Mouse (Mus musculus): ENCODE data around the gene Trap1.
"Not testable (repeated sequence)": the region's sequence is repeated elsewhere in the genome, so short reads cannot be mapped to it uniquely, and the experiment has no call there.

Gene Trap1

DNA sequence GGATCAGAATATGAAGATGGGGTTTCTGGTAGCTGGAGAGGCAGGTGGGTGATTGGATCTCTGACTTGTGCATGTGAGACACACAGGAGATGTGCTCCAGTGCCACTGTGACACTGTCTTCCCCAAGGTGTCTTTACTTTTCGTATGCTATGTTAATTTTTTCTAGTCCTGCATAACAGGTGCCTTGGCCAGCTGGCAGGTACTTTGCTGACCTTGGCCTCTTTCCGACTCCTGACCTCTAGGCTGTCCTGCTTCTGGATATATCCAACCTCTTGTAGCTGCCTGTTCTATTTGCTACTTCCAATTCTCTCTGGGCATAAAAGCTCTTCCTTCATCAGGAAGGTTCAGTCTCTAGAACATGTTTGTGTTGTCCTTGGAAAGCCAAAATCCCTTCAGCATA, 42.1 kb downstream of the Trap1 start:
- no peak for DNase-seq (ENCODE audit: low spot score)

DNA sequence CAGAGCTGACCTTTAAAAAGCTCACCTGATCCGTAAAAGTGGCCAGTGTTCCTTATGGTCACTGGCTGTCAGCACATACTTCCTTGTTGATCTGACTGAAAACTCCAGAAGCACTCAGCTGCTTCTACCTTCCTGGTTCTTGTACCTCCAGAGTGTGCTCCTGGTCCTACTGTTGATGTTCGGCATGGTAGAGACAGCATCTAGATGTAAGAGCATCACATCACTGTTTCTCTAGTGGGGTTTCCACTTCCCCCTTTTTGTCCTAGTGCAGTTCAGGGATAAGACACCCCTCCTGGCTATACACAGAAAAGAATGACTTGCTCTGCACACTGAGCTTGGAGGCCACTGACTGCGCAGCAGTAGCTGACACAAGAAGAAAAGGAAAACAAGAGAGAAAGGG, 43.2 kb downstream of the Trap1 start:
- DNase-seq (ENCODE audit: low spot score): no peak

DNA sequence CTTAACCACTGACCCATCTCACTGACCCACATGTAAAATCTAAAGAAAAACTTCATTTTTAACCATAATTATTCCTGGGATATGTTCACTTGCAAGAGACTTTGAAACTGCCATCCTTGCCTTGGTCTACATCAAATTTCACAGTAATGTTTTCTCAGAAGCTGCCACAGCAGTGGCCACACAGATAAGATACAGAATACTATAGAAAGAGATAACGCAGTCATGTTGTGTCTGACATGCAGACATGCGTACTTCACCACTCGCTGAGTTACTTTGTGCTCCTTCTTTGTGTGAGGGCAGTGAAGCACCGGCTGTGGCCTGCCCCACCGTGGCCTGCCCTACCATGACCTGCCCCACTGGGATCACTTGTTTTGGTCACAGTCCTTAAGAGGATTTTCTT, 43.7 kb downstream of the Trap1 start:
- no peak for DNase-seq (ENCODE audit: low spot score)

DNA sequence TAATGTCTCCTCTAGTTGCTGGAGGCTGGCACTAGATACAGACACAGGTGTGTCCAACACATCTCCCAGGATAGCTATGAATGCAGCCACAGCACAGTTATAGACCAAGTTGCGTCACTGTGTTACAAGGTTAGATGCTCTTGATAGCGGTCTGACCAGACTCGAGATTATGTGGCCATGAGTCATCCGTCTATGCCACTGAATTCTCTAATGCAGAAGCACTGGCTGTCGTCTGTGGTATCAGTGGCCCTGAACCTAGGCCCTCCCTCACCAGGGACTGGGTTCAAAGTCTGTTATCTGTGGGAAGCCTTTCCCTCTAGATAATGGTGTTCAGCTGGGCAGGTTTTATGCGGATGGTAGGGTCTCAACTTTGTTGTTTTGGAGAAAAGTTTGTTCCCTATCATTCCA, 45.3 kb downstream of the Trap1 start:
- no peak for DNase-seq (ENCODE audit: low spot score)

DNA sequence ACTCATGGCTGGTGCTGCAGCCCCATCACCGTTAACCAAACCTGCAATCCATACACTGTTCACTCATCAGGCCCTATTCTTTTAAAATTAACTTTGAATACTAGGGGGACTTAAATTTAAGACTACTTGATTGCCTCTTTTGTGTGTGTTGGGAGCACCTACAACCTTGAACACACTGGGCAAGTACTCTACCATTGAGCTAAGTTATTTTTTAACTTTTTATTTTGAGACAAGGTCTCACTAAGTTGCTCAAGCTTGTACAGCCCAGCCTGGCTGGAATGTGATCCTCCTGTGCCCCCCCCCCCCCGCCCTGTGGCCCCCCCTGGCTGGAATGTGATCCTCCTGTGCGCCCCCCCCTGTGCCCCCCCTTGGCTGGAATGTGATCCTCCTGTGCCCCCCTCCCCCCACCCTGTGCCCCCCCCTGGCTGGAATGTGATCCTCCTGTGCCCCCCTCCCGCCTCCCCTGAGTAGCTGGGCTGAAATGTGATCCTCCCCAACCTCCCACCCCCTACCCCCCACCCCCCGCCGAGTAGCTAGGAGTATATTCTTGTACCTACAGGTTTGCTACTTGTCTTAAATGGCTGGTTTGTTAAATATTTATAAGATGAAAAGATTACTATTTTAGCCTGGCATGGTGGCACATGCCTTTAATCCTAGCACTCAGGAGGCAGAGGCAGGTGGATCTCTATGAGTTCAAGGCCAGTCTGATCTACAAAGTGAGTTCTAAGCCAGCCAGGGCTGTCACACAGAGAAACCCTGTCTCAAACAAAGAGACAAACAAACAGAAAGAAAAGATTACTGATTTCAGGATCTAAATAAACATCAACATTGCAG, 46.0 kb downstream of the Trap1 start:
- DNase-seq (ENCODE audit: low spot score): no peak

DNA sequence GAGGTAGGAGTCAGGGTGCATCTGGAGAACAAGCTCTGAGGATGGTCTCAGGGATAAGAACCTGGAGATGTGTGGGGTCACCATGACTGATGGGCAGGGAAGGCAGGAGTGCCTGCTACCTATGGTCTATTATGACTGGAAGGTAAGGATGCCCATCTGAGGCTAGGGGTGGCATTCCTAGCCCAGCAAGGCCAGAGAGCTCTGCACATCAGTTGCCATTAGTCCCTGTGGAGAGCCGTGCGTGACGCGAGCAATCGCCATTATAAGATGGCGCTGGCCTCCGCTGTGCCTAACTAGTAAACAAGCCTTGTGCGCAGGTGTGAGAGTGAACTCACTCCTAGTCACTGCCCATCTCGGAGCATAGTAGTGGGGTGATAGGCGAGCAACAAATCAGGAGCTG, 47.1 kb downstream of the Trap1 start:
- no peak for DNase-seq (ENCODE audit: low spot score)

DNA sequence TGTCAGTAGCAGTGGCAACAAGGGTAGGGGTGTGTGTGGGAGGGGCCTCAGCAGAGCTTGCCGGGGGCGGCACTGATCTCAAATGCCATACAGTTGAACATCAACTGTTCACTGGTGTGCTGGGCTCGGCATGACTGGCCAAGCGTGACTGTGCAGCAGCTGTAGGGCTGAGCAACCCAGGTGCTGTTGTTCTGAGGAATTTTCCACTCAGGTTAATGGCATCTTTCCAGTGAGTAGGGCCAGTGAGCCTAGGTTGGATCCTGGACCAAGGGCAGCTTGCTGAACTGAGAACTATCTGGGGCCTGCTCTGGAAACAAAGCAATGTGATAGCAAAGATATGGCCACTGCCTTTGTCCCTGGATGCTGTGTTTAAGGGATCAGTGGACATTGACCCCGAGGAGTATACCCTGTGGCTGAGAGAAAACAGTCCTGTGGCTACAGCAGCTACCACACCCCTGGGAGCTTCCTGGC, 48.2 kb downstream of the Trap1 start:
- no peak for DNase-seq (ENCODE audit: low spot score)

DNA sequence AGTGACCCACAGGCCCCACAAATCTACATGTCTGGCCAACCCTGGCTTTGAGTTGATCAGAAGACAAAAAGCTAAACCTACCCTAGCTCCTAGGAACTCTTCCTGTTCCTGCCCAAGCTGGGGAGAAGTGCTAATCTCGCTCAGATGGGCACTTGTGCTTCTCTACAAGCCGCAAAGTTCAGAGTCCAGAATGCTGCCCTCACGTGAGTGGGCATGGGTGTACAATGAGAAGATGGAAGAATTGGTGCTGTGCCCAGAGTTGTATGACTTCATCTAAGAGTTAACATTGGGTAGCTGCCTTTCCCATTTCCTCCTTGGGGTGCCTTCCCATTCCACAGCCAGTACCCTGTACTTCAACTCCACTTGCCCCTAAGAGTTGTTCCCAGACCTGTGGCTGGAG, 50.4 kb downstream of the Trap1 start:
- no peak for DNase-seq (ENCODE audit: low spot score)

DNA sequence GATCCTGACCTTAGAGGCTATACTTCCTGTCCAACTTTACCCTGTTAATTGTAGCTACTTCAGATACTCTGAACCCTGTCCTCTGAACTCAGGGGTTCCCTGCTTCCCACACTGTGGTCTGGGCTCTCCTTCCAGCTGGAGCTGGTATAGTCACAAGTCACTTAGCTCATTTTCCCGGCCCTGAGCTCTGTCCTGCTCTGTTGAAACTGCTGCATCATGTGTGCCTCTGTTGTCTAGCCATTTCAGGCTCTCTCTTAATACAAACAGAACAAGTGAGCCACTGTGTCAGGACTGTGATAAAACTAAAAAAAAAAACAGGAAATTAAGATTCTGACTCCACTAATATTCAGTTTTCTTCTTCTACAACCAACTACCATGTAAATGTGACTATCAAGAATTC, 51.0 kb downstream of the Trap1 start:
- peak; percentile 34 for DNase-seq (ENCODE audit: low spot score)

DNA sequence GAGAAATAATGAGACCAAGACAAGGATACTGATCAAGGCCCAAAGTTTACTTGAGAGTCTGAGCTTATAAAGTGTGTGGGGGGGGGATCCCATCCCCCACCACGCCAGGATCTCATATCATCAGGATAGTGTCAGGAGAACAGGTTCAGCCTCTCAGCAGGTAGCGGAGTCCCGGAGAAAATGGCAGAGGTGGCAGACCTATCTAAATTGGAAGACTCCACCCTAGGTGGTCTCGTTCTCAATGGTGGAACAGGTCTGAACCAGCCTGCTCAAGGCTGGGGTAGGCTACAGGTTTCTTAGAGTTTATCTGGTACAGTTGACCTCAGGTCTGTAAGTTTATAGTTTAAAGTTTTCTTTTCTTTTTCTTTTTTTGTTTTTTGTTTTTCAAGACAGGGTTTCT, 54.9 kb downstream of the Trap1 start:
- no peak for DNase-seq (ENCODE audit: low spot score)

DNA sequence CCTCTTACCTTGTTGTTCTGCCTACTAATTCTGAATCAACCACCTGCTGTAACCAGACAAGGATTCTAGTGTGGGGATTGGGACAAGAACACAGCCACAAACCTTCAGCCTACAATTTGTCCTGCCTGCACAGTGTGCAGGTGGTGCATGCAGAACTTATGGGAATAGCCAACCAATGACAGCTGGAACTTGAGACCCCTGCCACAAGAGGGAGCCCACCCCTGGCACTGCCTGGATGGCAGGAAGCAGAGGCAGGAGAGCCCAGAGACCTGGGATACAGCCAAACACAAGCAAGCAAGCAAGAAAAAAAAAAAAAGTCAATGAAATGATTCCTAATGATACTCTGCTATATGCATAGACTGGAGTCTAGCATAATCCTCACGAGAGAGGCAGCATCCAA, 56.4 kb downstream of the Trap1 start:
- no peak for DNase-seq (ENCODE audit: low spot score)

DNA sequence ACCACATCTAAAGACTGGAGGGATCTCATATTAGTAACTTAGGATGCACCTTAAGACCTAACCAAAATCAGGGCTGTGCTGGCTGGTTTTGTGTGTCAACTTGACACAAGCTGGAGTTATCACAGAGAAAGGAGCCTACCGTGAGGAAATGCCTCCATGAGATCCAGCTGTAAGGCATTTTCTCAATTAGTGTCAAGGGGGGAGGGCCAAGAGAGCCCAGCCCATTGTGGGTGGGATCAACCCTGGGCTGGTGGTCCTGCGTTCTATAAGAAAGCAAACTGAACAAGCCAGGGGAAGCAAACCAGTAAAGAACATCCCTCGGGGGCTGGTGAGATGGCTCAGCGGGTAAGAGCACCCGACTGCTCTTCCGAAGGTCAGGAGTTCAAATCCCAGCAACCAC, 60.2 kb downstream of the Trap1 start:
- DNase-seq (ENCODE audit: low spot score): not testable (repeated sequence)

DNA sequence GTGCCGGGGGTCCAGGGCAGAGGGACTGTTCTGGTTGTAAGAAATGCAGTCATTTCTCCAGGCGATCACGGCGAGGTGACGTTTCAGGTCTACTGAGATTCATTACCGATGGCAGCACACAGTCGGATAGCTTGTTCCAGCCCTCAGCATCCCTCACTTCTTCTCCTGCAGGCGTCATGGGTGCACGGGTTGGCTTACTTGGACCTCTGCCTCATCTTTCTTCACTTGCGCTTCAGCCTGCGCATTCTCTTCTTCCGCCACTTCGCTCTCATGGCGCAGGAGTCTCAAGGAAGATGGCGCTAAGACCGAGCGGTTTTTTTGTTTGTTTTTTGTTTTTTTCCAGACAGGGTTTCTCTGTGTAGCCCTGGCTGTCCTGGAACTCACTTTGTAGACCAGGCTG, 60.8 kb downstream of the Trap1 start:
- not testable (repeated sequence) for DNase-seq (ENCODE audit: low spot score)

DNA sequence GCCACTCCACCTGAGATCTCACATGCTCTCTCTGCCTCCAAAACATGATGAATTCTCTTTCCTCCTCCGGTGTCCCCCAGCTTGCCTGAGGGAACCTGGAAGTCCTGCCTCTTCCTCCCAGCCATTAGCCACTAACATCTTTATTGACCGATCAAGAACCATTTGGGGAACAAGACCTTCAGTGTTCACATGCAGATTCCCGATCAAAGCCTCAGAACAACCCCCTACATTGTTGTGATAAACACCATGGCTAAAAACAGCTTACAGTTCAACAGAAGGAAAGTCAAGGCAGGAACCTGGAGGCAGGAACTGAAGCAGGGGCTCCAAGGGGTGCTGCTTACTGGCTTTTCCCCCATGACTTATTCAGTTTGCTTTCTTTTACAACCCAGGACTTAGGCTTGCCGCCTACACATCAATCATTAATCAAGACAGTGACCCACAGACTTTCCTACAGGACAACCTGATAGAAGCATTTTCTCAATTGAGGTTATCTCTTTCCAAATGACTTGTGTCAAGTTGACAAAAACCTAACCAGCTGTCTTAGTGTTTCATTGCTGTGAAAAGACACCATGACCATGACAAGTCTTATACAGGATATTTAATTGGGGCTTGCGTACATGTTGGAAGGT, 63.5 kb downstream of the Trap1 start:
- no peak for DNase-seq (ENCODE audit: low spot score)

DNA sequence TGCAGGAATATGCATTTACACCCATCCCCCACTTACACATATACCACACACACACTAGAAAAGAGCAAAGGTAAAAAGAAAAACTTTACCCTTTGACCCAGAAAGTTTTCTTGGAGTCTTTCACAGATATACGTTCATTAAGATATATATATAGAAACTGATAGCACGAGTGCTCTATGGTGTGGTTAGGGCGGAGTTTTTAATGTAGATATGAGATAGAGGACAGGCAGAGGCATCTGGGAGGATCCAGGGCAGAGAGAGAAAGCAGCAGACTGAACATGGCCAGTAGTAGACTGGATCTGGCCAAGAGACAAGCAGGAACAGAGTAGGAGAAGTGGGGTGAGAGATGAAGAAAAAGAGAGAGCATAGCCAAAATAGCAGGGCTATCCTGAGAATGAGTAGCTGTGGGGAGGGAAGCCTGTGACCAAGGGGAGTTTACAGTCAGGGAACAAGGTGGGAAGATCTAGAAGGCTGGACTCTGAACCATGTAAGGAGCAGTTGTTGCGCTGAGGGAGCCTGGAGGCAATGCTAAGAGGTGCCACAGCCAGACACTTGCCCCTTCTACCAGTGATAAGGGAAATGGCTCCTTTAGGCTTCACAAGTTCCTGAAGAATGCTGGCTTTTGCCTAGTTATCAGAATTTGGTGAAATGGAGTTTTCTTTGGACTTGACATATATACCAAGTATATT, 64.6 kb downstream of the Trap1 start:
- no peak for DNase-seq (ENCODE audit: low spot score)

DNA sequence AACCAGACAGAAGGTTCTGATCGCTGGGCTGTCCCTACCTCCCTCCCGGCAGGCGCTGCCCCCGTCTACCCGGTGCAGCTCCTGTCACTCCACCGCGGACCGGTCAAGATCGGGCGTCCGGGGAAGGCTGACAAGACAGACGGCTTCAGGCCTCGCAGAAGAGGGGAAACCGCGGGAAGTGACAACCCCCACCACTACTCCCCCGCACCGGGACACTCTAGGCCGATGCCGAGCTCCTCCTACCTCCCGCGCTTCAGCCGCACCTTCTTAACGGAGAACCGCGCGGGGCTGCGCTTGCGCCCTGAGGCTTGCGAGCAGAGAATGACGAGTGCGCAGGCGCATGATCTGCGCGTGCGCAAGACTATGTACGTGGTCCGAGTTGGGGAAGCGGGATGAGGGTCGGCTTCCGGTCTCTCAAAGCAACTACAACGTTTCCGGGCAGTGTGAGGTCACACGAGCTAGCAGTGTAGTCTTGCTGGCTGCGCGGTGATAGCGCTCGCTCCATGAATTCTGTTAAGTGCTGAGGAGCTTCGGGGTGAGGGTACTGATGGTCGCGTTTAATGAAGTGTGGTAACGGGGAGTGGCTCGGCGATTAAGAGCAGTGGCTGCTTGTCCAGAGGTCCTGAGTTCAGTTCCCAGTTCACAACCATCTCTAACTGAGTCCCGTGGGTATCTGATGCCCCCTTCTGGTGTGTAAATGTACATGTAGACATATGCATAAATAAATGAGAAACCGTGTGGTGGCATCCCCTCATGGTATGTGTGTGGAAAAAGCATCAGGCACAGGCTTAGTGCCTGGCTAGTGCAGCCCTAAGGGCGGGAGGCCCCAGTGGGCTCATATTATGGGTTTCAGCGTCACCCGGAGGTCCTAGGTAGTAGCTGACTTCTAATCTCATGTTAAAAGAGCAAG, 73.9 kb downstream of the Trap1 start, which contains the start of gene Slx4:
TSS of gene Slx4 (minus strand) at position 282 of the 910 bp plus-strand sequence.
- DNase-seq (ENCODE audit: low spot score): peak; percentile 98

Measured in adipocyte (in vitro differentiated cells).